ENCODE assay signal across 25 mouse cellular contexts in genomic region chr2:147127366-147127765, GRCm38 (mm10). TPM values are rescaled to one million over a fixed set of nuclear protein-coding genes. Genes with fewer than 3 reads are reported as not detected.
"Had no signal": no experiment of that assay in that cellular context is flagged by ENCODE, and none has a peak within 500 bp of the region (broad histone marks: within the 10 kb centered on the region; RNA-seq: fewer than 3 reads in every experiment).

No protein-coding gene starts in this region.

- DNase-seq: liver; liver, embryonic 13.5 days; liver, postnatal 0 days; lung, adult 2 months; lung, postnatal 14 days; lung, postnatal 4 days; midbrain, embryonic 14.5 days; retina, postnatal 1 day; right cerebral cortex, adult 18-20 months; right cerebral cortex, postnatal 14 days; right cerebral cortex, postnatal 4 days; spleen, adult 18-20 months had no signal

RNA-seq across cellular contexts. Expression of gene Nkx2-4, which starts 42.1 kb away (rescaled TPM):
- total RNA-seq: megakaryocyte, adult 5-6 weeks; megakaryocyte-erythroid progenitor cell, adult 5-6 weeks had no signal
- polyA plus RNA-seq: liver, embryonic 11.5 days; liver, embryonic 13.5 days; liver, embryonic 15.5 days; liver, postnatal 0 days; lung, adult 2 months; lung, embryonic 15.5 days; lung, postnatal 0 days; midbrain, embryonic 14.5 days; myocyte; neural tube, embryonic 11.5 days; neural tube, embryonic 13.5 days; neural tube, embryonic 15.5 days; small intestine, adult 2 months; stomach, embryonic 14.5 days; stomach, embryonic 16.5 days had no signal
